Mouse (Mus musculus): Measurements from ENCODE around the gene Llph.

Gene Llph

DNA sequence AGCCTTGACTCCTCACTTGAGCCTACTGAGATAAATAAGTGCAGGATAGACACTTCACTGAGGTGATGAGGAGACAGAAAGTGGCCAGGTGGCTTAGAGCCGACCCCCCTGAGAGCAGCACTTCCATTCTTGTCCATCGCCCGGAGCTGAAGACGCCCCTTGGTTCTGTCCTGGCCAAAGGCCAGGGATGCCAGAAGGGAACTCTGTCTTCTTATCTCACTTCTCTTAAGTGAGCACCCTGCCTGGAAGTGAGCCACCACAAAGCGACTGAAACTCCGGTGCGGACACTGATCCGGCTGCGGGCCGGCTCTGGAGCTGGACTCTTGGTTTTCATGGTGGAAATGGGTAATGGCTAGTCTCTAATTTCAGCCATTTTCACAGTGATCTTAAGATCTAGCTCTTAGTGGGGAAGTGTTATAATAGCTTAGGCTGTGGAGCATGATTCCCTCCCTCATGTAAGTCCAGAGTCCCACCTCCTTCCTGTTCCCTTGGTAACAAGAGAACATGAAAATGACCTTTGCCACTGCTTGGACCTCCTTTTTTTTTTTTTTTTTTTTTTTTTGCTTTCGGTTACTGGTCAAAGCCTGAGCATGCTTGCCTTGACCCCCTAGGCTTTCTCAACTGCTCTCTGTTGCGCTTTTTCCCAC lies 52.7 kb downstream of the Llph start:
- DNase-seq (ENCODE audit: low spot score in 2 of 2), result no peak

DNA sequence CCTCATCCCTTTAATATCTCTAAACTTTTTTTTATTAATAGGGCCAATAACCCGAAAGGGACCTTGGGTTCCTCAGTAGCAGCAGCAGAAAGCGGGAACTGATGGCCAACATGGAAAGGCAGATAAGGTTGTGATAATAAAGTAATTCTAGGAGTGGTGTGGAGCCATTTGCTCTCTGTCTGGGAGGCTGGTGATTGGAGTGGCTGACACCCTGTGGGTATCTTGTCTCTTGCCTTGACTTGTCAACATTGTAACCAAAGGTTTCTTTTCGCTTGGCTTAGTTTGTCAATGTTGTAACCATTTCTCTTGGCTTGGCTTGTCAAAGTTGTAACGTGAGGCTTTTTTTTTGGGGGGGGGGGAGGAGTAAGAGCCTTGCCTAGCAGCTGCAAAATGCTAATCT lies 53.5 kb downstream of the Llph start:
- DNase-seq (ENCODE audit: low spot score in 2 of 2), result no peak

- DNase-seq (ENCODE audit: low spot score in 2 of 2), result no peak
These were observed 54.8 kb downstream of the Llph start for GRCm38 (mm10) chr10:120281700-120282099.
